Mouse (Mus musculus) thymus, adult 2 months (tissue): ENCODE measurements around the gene Zfp622. TPM values are rescaled to one million over a fixed set of nuclear protein-coding genes. Genes with fewer than 3 reads are reported as not detected.
"Not testable (repeated sequence)": the region's sequence is repeated elsewhere in the genome, so short reads cannot be mapped to it uniquely, and the experiment has no call there.

Source experiments
- DNase-seq: peaks from one replicate; pipeline ENCODE4 v3.0.0; 2021
- H3K27ac ChIP-seq: fragments of 200-500 bp; 2 replicates; pipeline ENCODE4 v1.5.1; 2012; ENCODE audit warnings: low read length, control low read depth; ENCODE audit not compliant: control insufficient read depth, insufficient read depth
- H3K27me3 ChIP-seq: fragments of 200-500 bp; 2 replicates; pipeline ENCODE4 v1.6.1; 2012; ENCODE audit warnings: mild to moderate bottlenecking, low read length, moderate library complexity, mixed read lengths; ENCODE audit not compliant: control insufficient read depth, insufficient read depth
- H3K36me3 ChIP-seq: fragments of 200-500 bp; 2 replicates; pipeline ENCODE4 v1.6.1; 2012; ENCODE audit warnings: mild to moderate bottlenecking, low read length, moderate library complexity; ENCODE audit not compliant: control insufficient read depth, insufficient read depth
- H3K4me1 ChIP-seq: fragments of 200-500 bp; replicated peaks from 2 replicates; pipeline ENCODE4 v1.6.1; 2012; ENCODE audit warnings: low read length; ENCODE audit not compliant: control insufficient read depth, insufficient read depth
- H3K4me3 ChIP-seq: fragments of 200-500 bp; 2 replicates; pipeline ENCODE4 v1.5.1; 2012; ENCODE audit warnings: mild to moderate bottlenecking, low read length, control low read depth, moderate library complexity; ENCODE audit not compliant: control insufficient read depth, insufficient read depth
- CTCF ChIP-seq: fragments of 200-500 bp; IDR thresholded peaks from 2 replicates; pipeline ENCODE4 v1.5.1; 2012; ENCODE audit warnings: mild to moderate bottlenecking, control low read depth, low read length, moderate library complexity, borderline replicate concordance; ENCODE audit not compliant: control insufficient read depth, poor library complexity, insufficient read depth; ENCODE audit errors: extremely low read depth
- POLR2A ChIP-seq: fragments of 200-500 bp; IDR thresholded peaks from 2 replicates; pipeline ENCODE4 v1.6.1; 2012; ENCODE audit warnings: mild to moderate bottlenecking, low read length, control low read depth, moderate library complexity; ENCODE audit not compliant: control insufficient read depth, poor library complexity, insufficient read depth; ENCODE audit errors: extremely low read depth
- WGBS: fragments of 180-500 bp; shearing (Covaris S2); methylation state at CpG from one replicate; pipeline ENCODE4 v1.1.7; 2018; 5-methylcytosine and 5-hydroxymethylcytosine counted together
- polyA plus RNA-seq: library from polyadenylated mRNA; depleted of rRNA; stranded (reverse); fragments of >200 nt; gene quantifications from 2 replicates; pipeline ENCODE4 v1.2.3, GENCODE M21; 2012

The Zfp622 gene
- polyA plus RNA-seq, 1 experiment, result 20.6 TPM

- no peaks in the 10 kb centered on the region for H3K27me3 ChIP-seq
- TF ChIP-seq POLR2A (no peak), CTCF (0 out of 2 replicates have a peak, but pooled peaks have one; percentile 42)
- peak; percentile 32 for DNase-seq
- peaks cover 11% of the 10 kb centered on the region for H3K36me3 ChIP-seq
- peak overlapping the region; percentile 52; the same call in 1 of the 2 replicates for H3K27ac ChIP-seq
- WGBS, result under 1% methylated on average over 71 of the region's 71 CpGs
- H3K4me1 ChIP-seq, result peaks cover 8% of the 10 kb centered on the region; the same call in 1 of the 2 replicates
- peak overlapping the region; percentile 91 for H3K4me3 ChIP-seq
Measured at GRCm38 (mm10) chr15:25984734-25985492, 747 bp downstream of the Zfp622 start.

GRCm38 (mm10) chr15:25992992-25993727 lies 9.0 kb downstream of the Zfp622 start:
- Histone ChIP-seq H3K36me3 (peaks cover 57% of the 10 kb centered on the region), H3K27me3 (no peaks in the 10 kb centered on the region), H3K4me3 (no peak overlapping the region), H3K4me1 (no peaks in the 10 kb centered on the region), H3K27ac (no peak overlapping the region)
- no peak for TF ChIP-seq POLR2A
- TF ChIP-seq CTCF, result no peak
- 64% methylated on average over 8 of the region's 8 CpGs for WGBS
- DNase-seq, result peak; percentile 49

- H3K36me3 ChIP-seq, result peaks cover 54% of the 10 kb centered on the region
- H3K4me1 ChIP-seq, result no peaks in the 10 kb centered on the region
- 83% methylated on average over 2 of the region's 2 CpGs for WGBS
- no peak overlapping the region for H3K27ac ChIP-seq
- TF ChIP-seq CTCF (no peak), POLR2A (no peak)
- no peak overlapping the region for H3K4me3 ChIP-seq
- H3K27me3 ChIP-seq, result no peaks in the 10 kb centered on the region
- DNase-seq, result no peak
Measured at GRCm38 (mm10) chr15:25995521-25995920, 11.4 kb downstream of the Zfp622 start.

GRCm38 (mm10) chr15:25999545-25999944 lies 15.4 kb downstream of the Zfp622 start:
- WGBS, result 97% methylated on average over 5 of the region's 5 CpGs
- DNase-seq, result not testable (repeated sequence)

GRCm38 (mm10) chr15:26008621-26009020 lies 24.5 kb downstream of the Zfp622 start:
- Histone ChIP-seq H3K27ac (no peak overlapping the region), H3K27me3 (no peaks in the 10 kb centered on the region), H3K4me3 (no peak overlapping the region), H3K4me1 (no peaks in the 10 kb centered on the region), H3K36me3 (no peaks in the 10 kb centered on the region)
- WGBS, result 91% methylated on average over 3 of the region's 3 CpGs
- no peak for DNase-seq
- TF ChIP-seq CTCF (no peak), POLR2A (no peak)

More at GRCm38 (mm10) chr15:25999545-25999944, 15.4 kb downstream of the Zfp622 start:
- not testable (repeated sequence) for H3K4me1 ChIP-seq, H3K27me3 ChIP-seq, H3K4me3 ChIP-seq, H3K27ac ChIP-seq
- peaks cover 22% of the 10 kb centered on the region for H3K36me3 ChIP-seq

- no peak overlapping the region for H3K27ac ChIP-seq
- no peak for DNase-seq
- H3K27me3 ChIP-seq, result no peaks in the 10 kb centered on the region
- no peaks in the 10 kb centered on the region for H3K36me3 ChIP-seq
- 93% methylated on average over 4 of the region's 4 CpGs for WGBS
- TF ChIP-seq POLR2A (no peak), CTCF (no peak)
- no peak overlapping the region for H3K4me3 ChIP-seq
- H3K4me1 ChIP-seq, result no peaks in the 10 kb centered on the region
Measured at GRCm38 (mm10) chr15:26012891-26013290, 28.7 kb downstream of the Zfp622 start.
